Comparison of ENCODE assay signal across 13 mouse cellular contexts in the genomic region with DNA sequence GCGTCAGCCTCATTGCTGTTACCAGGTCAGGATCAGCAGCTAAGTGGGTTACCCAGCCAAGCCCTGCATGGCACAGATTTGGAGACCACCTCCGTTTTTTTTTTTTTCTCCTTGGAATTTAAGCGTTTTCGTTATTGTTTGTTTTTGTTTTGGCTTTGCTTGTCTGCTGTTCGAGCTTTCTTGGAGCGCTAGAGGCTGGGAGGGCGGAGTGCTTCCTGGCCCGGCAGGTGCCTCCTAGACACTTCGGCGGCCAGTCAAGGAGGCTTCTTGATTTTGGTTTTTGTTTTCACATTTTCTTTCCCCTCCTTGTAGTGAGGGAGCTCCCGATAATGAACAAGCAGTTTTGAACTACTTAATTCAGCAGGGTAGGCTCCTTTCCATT. TPM values are rescaled to one million over a fixed set of nuclear protein-coding genes. Genes with fewer than 3 reads are reported as not detected.
DNase-seq lines count a peak whose midpoint lies in the region; ATAC-seq and TF ChIP-seq lines count a peak whose summit lies in the region.
"Had no signal": no experiment of that assay in that cellular context is flagged by ENCODE, and none has a peak within 500 bp of the region (broad histone marks: within the 10 kb centered on the region; RNA-seq: fewer than 3 reads in every experiment).

Gene Nkx2-1 (minus strand): TSS at position 25 of the 382 bp plus-strand sequence.

- DNase-seq in brain, embryonic 14.5 days (ENCODE audit: low read depth) = no peak
- DNase-seq in embryonic facial prominence, embryonic 14.5 days (ENCODE audit: low spot score) = no peak
- no peak for DNase-seq in midbrain, embryonic 11.5 days (ENCODE audit: low spot score, missing footprints)
- no peak for DNase-seq in right cerebral cortex, adult 2 months (ENCODE audit: low spot score in 2 of 2)
- DNase-seq: adrenal gland, postnatal 36 days; cerebellum, postnatal 36 days; gastrocnemius, postnatal 10 days; spleen, adult 18-20 months had no signal

- peak within 1 kb of the TSS; percentile 3; the same call in 1 of the 2 replicates for H3K4me2 ChIP-seq in intestine, embryonic 15.5 days (replicated peaks)
- H3K4me2 ChIP-seq in intestine, embryonic 16.5 days (ENCODE audit: low read depth, low read length) = no peak within 1 kb of the TSS
- H3K4me2 ChIP-seq in embryonic facial prominence, embryonic 14.5 days (ENCODE audit: low read depth, low read length) = peak within 1 kb of the TSS; percentile 21
- peak within 1 kb of the TSS; percentile 15 for H3K4me2 ChIP-seq in midbrain, embryonic 11.5 days

- H3K9me3 ChIP-seq in intestine, embryonic 15.5 days = no peaks in the 10 kb centered on the region
- H3K9me3 ChIP-seq in intestine, embryonic 16.5 days (ENCODE audit: control insufficient read depth, low read length) = no peaks in the 10 kb centered on the region
- H3K9me3 ChIP-seq in embryonic facial prominence, embryonic 14.5 days (ENCODE audit: control insufficient read depth, low read length) = no peaks in the 10 kb centered on the region
- H3K9me3 ChIP-seq in midbrain, embryonic 11.5 days (ENCODE audit: control insufficient read depth, low read length) = no peaks in the 10 kb centered on the region

- H3K27ac ChIP-seq in intestine, embryonic 15.5 days = no peak within 1 kb of the TSS
- H3K27ac ChIP-seq in intestine, embryonic 16.5 days (ENCODE audit: low read length) = no peak within 1 kb of the TSS
- no peak within 1 kb of the TSS for H3K27ac ChIP-seq in embryonic facial prominence, embryonic 14.5 days (replicated peaks; ENCODE audit: low read depth, low read length)
- H3K27ac ChIP-seq in midbrain, embryonic 11.5 days (ENCODE audit: low read depth, low read length) = no peak within 1 kb of the TSS

- H3K36me3 ChIP-seq in intestine, embryonic 15.5 days = no peaks in the 10 kb centered on the region
- H3K36me3 ChIP-seq in intestine, embryonic 16.5 days (ENCODE audit: control insufficient read depth, insufficient read depth, low read length) = no peaks in the 10 kb centered on the region
- no peaks in the 10 kb centered on the region for H3K36me3 ChIP-seq in embryonic facial prominence, embryonic 14.5 days (ENCODE audit: control insufficient read depth, insufficient read depth, low read length)
- H3K36me3 ChIP-seq in midbrain, embryonic 11.5 days (ENCODE audit: control insufficient read depth, insufficient read depth, low read length) = no peaks in the 10 kb centered on the region

- TF ChIP-seq POLR2A in brain, embryonic 14.5 days (IDR thresholded peaks at IDR 0.05; ENCODE audit: borderline replicate concordance, extremely low read depth, insufficient read depth, insufficient read length, poor library complexity, severe bottlenecking) = no peak

- no peak within 1 kb of the TSS for H3K4me3 ChIP-seq in intestine, embryonic 15.5 days (replicated peaks)
- H3K4me3 ChIP-seq in intestine, embryonic 16.5 days (ENCODE audit: low read length) = no peak within 1 kb of the TSS
- peak within 1 kb of the TSS; percentile 7; the same call in 1 of the 2 replicates for H3K4me3 ChIP-seq in embryonic facial prominence, embryonic 14.5 days (ENCODE audit: low read depth, low read length)
- H3K4me3 ChIP-seq in midbrain, embryonic 11.5 days (ENCODE audit: low read depth, low read length) = peak within 1 kb of the TSS; percentile 30

- no peak for ATAC-seq in intestine, embryonic 15.5 days
- ATAC-seq in intestine, embryonic 16.5 days = no peak
- ATAC-seq in embryonic facial prominence, embryonic 14.5 days (ENCODE audit: low read depth) = no peak
- ATAC-seq in midbrain, embryonic 11.5 days (ENCODE audit: low FRiP score) = no peak
- ATAC-seq in megakaryocyte progenitor cell, adult 5-6 weeks (replicated peaks; ENCODE audit: poor library complexity) = no peak

- 3% methylated on average over 11 of the region's 11 CpGs for WGBS in intestine, embryonic 15.5 days
- WGBS in intestine, embryonic 16.5 days = 2% methylated on average over 11 of the region's 11 CpGs
- WGBS in embryonic facial prominence, embryonic 14.5 days = under 1% methylated on average over 11 of the region's 11 CpGs
- WGBS in midbrain, embryonic 11.5 days = under 1% methylated on average over 11 of the region's 11 CpGs

- TF ChIP-seq CTCF in brain, embryonic 14.5 days (IDR thresholded peaks at IDR 0.05; ENCODE audit: borderline replicate concordance, extremely low read depth, insufficient read depth, insufficient read length) = no peak

- peaks cover 14% of the 10 kb centered on the region for H3K4me1 ChIP-seq in intestine, embryonic 15.5 days (replicated peaks)
- H3K4me1 ChIP-seq in intestine, embryonic 16.5 days (ENCODE audit: control insufficient read depth, insufficient read depth, low read length) = peaks cover 22% of the 10 kb centered on the region
- H3K4me1 ChIP-seq in embryonic facial prominence, embryonic 14.5 days (ENCODE audit: control insufficient read depth, insufficient read depth, low read length) = no peaks in the 10 kb centered on the region
- peaks cover 2% of the 10 kb centered on the region; the same call in 1 of the 2 replicates for H3K4me1 ChIP-seq in midbrain, embryonic 11.5 days (ENCODE audit: control insufficient read depth, insufficient read depth, low read length)

- no peak within 1 kb of the TSS for H3K9ac ChIP-seq in intestine, embryonic 15.5 days
- no peak within 1 kb of the TSS for H3K9ac ChIP-seq in intestine, embryonic 16.5 days (ENCODE audit: low read depth, low read length)
- no peak within 1 kb of the TSS for H3K9ac ChIP-seq in embryonic facial prominence, embryonic 14.5 days (ENCODE audit: low read depth, low read length)
- H3K9ac ChIP-seq in midbrain, embryonic 11.5 days (ENCODE audit: low read length) = peak within 1 kb of the TSS; percentile 27

- peaks cover 93% of the 10 kb centered on the region for H3K27me3 ChIP-seq in intestine, embryonic 15.5 days (replicated peaks)
- peaks cover 94% of the 10 kb centered on the region for H3K27me3 ChIP-seq in intestine, embryonic 16.5 days (replicated peaks; ENCODE audit: control insufficient read depth, insufficient read depth, low read length)
- H3K27me3 ChIP-seq in embryonic facial prominence, embryonic 14.5 days (replicated peaks; ENCODE audit: control insufficient read depth, insufficient read depth, low read length) = peaks cover 96% of the 10 kb centered on the region
- peaks cover 96% of the 10 kb centered on the region for H3K27me3 ChIP-seq in midbrain, embryonic 11.5 days (ENCODE audit: control insufficient read depth, insufficient read depth, low read length)

RNA-seq across cellular contexts. Expression of gene Nkx2-1, which starts in this region (rescaled TPM):
- polyA plus RNA-seq in intestine, embryonic 15.5 days (2015; fragmentation: Nextera tagmentation; extraction: Ambion mirVana) = not detected in 2 replicates
- not detected in 2 replicates for polyA plus RNA-seq in intestine, embryonic 16.5 days (2015; fragmentation: Nextera tagmentation; extraction: Ambion mirVana)
- polyA plus RNA-seq in brain, embryonic 14.5 days (2012; rRNA removed) = 29.4 and 75.7 TPM in 2 replicates
- polyA plus RNA-seq in embryonic facial prominence, embryonic 14.5 days (2014; fragmentation: Nextera tagmentation; extraction: Ambion mirVana) = 0.73 and 0.99 TPM in 2 replicates
- 5.6 and 7.0 TPM in 2 replicates for polyA plus RNA-seq in midbrain, embryonic 11.5 days (2014; fragmentation: Nextera tagmentation; extraction: Ambion mirVana)
- total RNA-seq in megakaryocyte progenitor cell, adult 5-6 weeks (2015) = not detected in 2 replicates
- not detected in 2 replicates for total RNA-seq in megakaryocyte progenitor cell, adult 5-6 weeks (2017)
- total RNA-seq: adrenal gland, postnatal 36 days; gastrocnemius, postnatal 10 days had no signal
- polyA plus RNA-seq: limb, embryonic 11.5 days; neural tube, embryonic 11.5 days had no signal

Comparison
In these comparisons a context has a peak if more than half of its experiments do, and no peak if none do; other contexts are left out.
1. H3K4me3 ChIP-seq: peak in embryonic facial prominence, embryonic 14.5 days (single experiment) and midbrain, embryonic 11.5 days (single experiment); none in intestine, embryonic 15.5 days (single experiment) and intestine, embryonic 16.5 days (single experiment).